In the genomic region with DNA sequence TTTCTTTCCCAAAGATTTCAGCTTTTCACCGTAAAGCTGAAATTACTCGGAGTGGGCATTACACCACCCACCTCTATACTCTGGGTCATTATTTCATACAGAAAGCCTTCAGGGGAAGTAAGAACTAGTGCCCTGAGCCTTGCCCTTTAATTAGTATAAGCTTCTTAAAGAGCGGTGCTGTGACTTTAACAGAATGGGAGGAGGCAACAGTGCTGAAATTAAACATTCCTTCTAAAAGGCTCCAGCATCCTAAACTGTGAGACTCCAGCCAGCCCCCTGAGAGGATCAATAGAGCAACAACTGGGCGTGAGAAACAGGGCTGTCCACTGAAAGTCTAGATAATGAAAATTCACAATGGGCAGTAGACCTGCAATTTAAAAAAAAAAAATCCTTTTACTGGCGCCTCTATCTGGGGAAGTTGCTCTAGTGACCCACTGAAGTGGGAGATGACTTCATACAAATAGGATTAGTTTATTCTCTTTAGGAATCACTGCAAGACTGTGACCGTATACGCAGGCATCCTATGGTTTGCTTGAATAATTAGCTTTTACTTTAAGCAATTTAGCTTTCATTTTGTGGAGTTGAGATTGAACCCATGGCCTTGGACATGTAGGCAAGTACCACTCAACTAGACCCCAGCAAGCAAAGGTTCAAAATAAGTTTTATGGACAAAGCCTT, we compare ENCODE assay signal across 28 mouse cellular contexts.
DNase-seq lines count a peak whose midpoint lies in the region; ATAC-seq lines count a peak whose summit lies in the region.
"Had no signal": no experiment of that assay in that cellular context is flagged by ENCODE, and none has a peak within 500 bp of the region (broad histone marks: within the 10 kb centered on the region; RNA-seq: fewer than 3 reads in every experiment).

No protein-coding gene starts in this region.

- H3K27me3 ChIP-seq in forebrain, embryonic 11.5 days (ENCODE audit: control insufficient read depth, insufficient read depth, low read length), result peaks cover 2% of the 10 kb centered on the region; the same call in 1 of the 2 replicates
- H3K27me3 ChIP-seq in forebrain, embryonic 16.5 days (replicated peaks; ENCODE audit: control insufficient read depth, insufficient read depth, low read length), result no peaks in the 10 kb centered on the region
- no peaks in the 10 kb centered on the region for H3K27me3 ChIP-seq in limb, embryonic 12.5 days
- no peaks in the 10 kb centered on the region for H3K27me3 ChIP-seq in limb, embryonic 10.5 days (ENCODE audit: low read depth, poor library complexity, severe bottlenecking)
- H3K27me3 ChIP-seq: heart, embryonic 12.5 days; liver, embryonic 15.5 days; neural tube, embryonic 12.5 days had no signal

- H3K9ac ChIP-seq in forebrain, embryonic 11.5 days (ENCODE audit: low read length), result no peak overlapping the region
- H3K9ac ChIP-seq in forebrain, embryonic 16.5 days (replicated peaks; ENCODE audit: low read depth, low read length), result no peak overlapping the region
- H3K9ac ChIP-seq in limb, embryonic 12.5 days (replicated peaks), result no peak overlapping the region
- H3K9ac ChIP-seq: heart, embryonic 12.5 days; liver, embryonic 15.5 days; lung, embryonic 14.5 days; neural tube, embryonic 12.5 days had no signal

- ATAC-seq in forebrain, embryonic 11.5 days (replicated peaks; ENCODE audit: low FRiP score), result peak; percentile 81
- ATAC-seq in forebrain, embryonic 16.5 days, result no peak; the same call in 1 of the 2 replicates
- no peak for ATAC-seq in limb, embryonic 12.5 days (ENCODE audit: insufficient number of reproducible peaks, insufficient read depth, low FRiP score, low TSS enrichment, low read depth)
- ATAC-seq: hindbrain, postnatal 0 days; intestine, embryonic 16.5 days had no signal

- H3K27ac ChIP-seq in forebrain, embryonic 11.5 days (ENCODE audit: low read depth, low read length), result no peak overlapping the region
- H3K27ac ChIP-seq in forebrain, embryonic 16.5 days (ENCODE audit: low read length), result no peak overlapping the region
- H3K27ac ChIP-seq in limb, embryonic 12.5 days, result no peak overlapping the region
- no peak overlapping the region for H3K27ac ChIP-seq in limb, embryonic 10.5 days
- H3K27ac ChIP-seq: gastrocnemius, adult 2 months; hindbrain, postnatal 0 days; kidney, postnatal 0 days; liver, embryonic 15.5 days; neural tube, embryonic 12.5 days had no signal

- H3K4me3 ChIP-seq in forebrain, embryonic 11.5 days (ENCODE audit: low read depth, low read length), result no peak overlapping the region
- H3K4me3 ChIP-seq in forebrain, embryonic 16.5 days (replicated peaks; ENCODE audit: low read length), result no peak overlapping the region
- H3K4me3 ChIP-seq in limb, embryonic 12.5 days (replicated peaks), result no peak overlapping the region
- no peak overlapping the region for H3K4me3 ChIP-seq in limb, embryonic 10.5 days
- H3K4me3 ChIP-seq: gastrocnemius, adult 2 months; heart, embryonic 12.5 days; liver, embryonic 15.5 days; myocyte; neural tube, embryonic 12.5 days had no signal

- H3K36me3 ChIP-seq in forebrain, embryonic 11.5 days (ENCODE audit: control insufficient read depth, insufficient read depth, low read length), result no peaks in the 10 kb centered on the region
- H3K36me3 ChIP-seq in forebrain, embryonic 16.5 days (ENCODE audit: control insufficient read depth, insufficient read depth), result no peaks in the 10 kb centered on the region
- H3K36me3 ChIP-seq in limb, embryonic 12.5 days, result no peaks in the 10 kb centered on the region
- no peaks in the 10 kb centered on the region for H3K36me3 ChIP-seq in limb, embryonic 10.5 days
- H3K36me3 ChIP-seq: heart, embryonic 12.5 days; liver, embryonic 15.5 days; neural tube, embryonic 12.5 days had no signal

- H3K9me3 ChIP-seq in forebrain, embryonic 11.5 days (ENCODE audit: control insufficient read depth, low read length), result no peaks in the 10 kb centered on the region
- no peaks in the 10 kb centered on the region for H3K9me3 ChIP-seq in forebrain, embryonic 16.5 days (ENCODE audit: control insufficient read depth, low read length)
- no peaks in the 10 kb centered on the region for H3K9me3 ChIP-seq in limb, embryonic 12.5 days
- H3K9me3 ChIP-seq in limb, embryonic 10.5 days (replicated peaks), result no peaks in the 10 kb centered on the region
- H3K9me3 ChIP-seq: heart, embryonic 12.5 days; liver, embryonic 15.5 days; neural tube, embryonic 12.5 days had no signal

- no peaks in the 10 kb centered on the region for H3K4me1 ChIP-seq in forebrain, embryonic 11.5 days (replicated peaks; ENCODE audit: control insufficient read depth, insufficient read depth, low read length)
- no peaks in the 10 kb centered on the region for H3K4me1 ChIP-seq in forebrain, embryonic 16.5 days (replicated peaks; ENCODE audit: control insufficient read depth, insufficient read depth, low read length)
- H3K4me1 ChIP-seq in limb, embryonic 12.5 days (replicated peaks), result peaks cover 7% of the 10 kb centered on the region; the same call in 1 of the 2 replicates
- no peaks in the 10 kb centered on the region for H3K4me1 ChIP-seq in limb, embryonic 10.5 days
- H3K4me1 ChIP-seq: liver, embryonic 15.5 days; neural tube, embryonic 12.5 days had no signal

- H3K4me2 ChIP-seq in forebrain, embryonic 11.5 days (ENCODE audit: low read depth, low read length, severe bottlenecking), result no peak overlapping the region
- no peak overlapping the region for H3K4me2 ChIP-seq in forebrain, embryonic 16.5 days (ENCODE audit: low read length)
- H3K4me2 ChIP-seq in limb, embryonic 12.5 days, result peak overlapping the region; percentile 17; the same call in 1 of the 2 replicates
- H3K4me2 ChIP-seq: heart, embryonic 12.5 days; liver, embryonic 15.5 days; lung, embryonic 14.5 days; neural tube, embryonic 12.5 days had no signal

- peak; percentile 58 for DNase-seq in forebrain, embryonic 11.5 days (ENCODE audit: low spot score)
- DNase-seq in limb, embryonic 10.5 days (ENCODE audit: low spot score), result no peak
- DNase-seq in retina, embryonic 14.5 days (ENCODE audit: low spot score), result peak; percentile 18
- no peak for DNase-seq in retina, postnatal 1 day
- no peak for DNase-seq in layer of hippocampus, adult 11-12 months (ENCODE audit: low spot score)
- DNase-seq: adrenal gland, postnatal 14 days; cerebellum, adult 11-12 months; cerebellum, adult 9-11 months; gastrocnemius, adult 2 months; gastrocnemius, postnatal 36 days; heart, adult 18-20 months; heart, postnatal 4 days; kidney, adult 8-10 months; kidney, postnatal 4 days; layer of hippocampus, postnatal 36 days; lung, embryonic 14.5 days; lung, postnatal 14 days; thymus, adult 2 months; thymus, postnatal 36 days had no signal

- WGBS in forebrain, embryonic 11.5 days, result 7% methylated on average over 7 of the region's 7 CpGs
- 6% methylated on average over 7 of the region's 7 CpGs for WGBS in forebrain, embryonic 16.5 days
- WGBS in limb, embryonic 12.5 days, result 40% methylated on average over 7 of the region's 7 CpGs
- WGBS in limb, embryonic 10.5 days, result 61% methylated on average over 7 of the region's 7 CpGs

Comparison
In these comparisons a context has a peak if more than half of its experiments do, and no peak if none do; other contexts are left out.
1. DNase-seq: peak in forebrain, embryonic 11.5 days (single experiment) and retina, embryonic 14.5 days (single experiment); none in limb, embryonic 10.5 days (single experiment), retina, postnatal 1 day (single experiment) and layer of hippocampus, adult 11-12 months (single experiment).